Mouse (Mus musculus) CH12.LX (cell line): ENCODE data around the gene Spata13.

Source experiments
- CHD1 ChIP-seq: IDR thresholded peaks from 2 replicates; pipeline ENCODE4 v1.6.1; 2012; ENCODE audit warnings: low read depth, low read length, improper control_type of control experiment, inconsistent platforms
- CTCF ChIP-seq, 2 experiments: IDR thresholded peaks in 1 of 2; conservative IDR thresholded peaks in 1 of 2; 2 replicates each; pipeline ENCODE4 v1.5.1; 2011 to 2012; ENCODE audit warnings: low read depth in 2 of 2, low read length in 2 of 2, improper control_type of control experiment in 1 of 2, inconsistent platforms in 1 of 2, mild to moderate bottlenecking in 1 of 2, moderate library complexity in 1 of 2
- EP300 ChIP-seq: IDR thresholded peaks from 2 replicates; pipeline ENCODE4 v1.6.1; 2011; ENCODE audit warnings: low read length, improper control_type of control experiment
- GABPA ChIP-seq: IDR thresholded peaks from 2 replicates; pipeline ENCODE4 v1.6.1; 2012; ENCODE audit warnings: low read depth, low read length, improper control_type of control experiment, inconsistent platforms; ENCODE audit not compliant: insufficient replicate concordance
- JUN ChIP-seq: IDR thresholded peaks from 2 replicates; pipeline ENCODE4 v1.6.1; 2011; ENCODE audit warnings: low read depth, mild to moderate bottlenecking, low read length, improper control_type of control experiment, moderate library complexity; ENCODE audit not compliant: insufficient read depth
- KAT2A ChIP-seq: IDR thresholded peaks from 2 replicates; pipeline ENCODE4 v1.6.1; 2012; ENCODE audit warnings: low read length, improper control_type of control experiment, inconsistent platforms; ENCODE audit not compliant: insufficient replicate concordance
- MAX ChIP-seq: IDR thresholded peaks from 2 replicates; pipeline ENCODE4 v1.6.1; 2011; ENCODE audit warnings: low read length, improper control_type of control experiment
- MXI1 ChIP-seq: IDR thresholded peaks from 2 replicates; pipeline ENCODE4 v1.6.1; 2011; ENCODE audit warnings: mild to moderate bottlenecking, low read depth, low read length, improper control_type of control experiment
- NELFE ChIP-seq: IDR thresholded peaks from 2 replicates; pipeline ENCODE4 v1.6.1; 2011; ENCODE audit warnings: low read depth, low read length, improper control_type of control experiment
- POLR2A ChIP-seq: IDR thresholded peaks from 2 replicates; pipeline ENCODE4 v1.6.1; 2011; ENCODE audit warnings: low read depth, mild to moderate bottlenecking, improper control_type of control experiment, low read length
- RAD21 ChIP-seq: IDR thresholded peaks from 2 replicates; pipeline ENCODE4 v1.6.1; 2011; ENCODE audit warnings: low read depth, mild to moderate bottlenecking, low read length, improper control_type of control experiment, moderate library complexity
- UBTF ChIP-seq: IDR thresholded peaks from 2 replicates; pipeline ENCODE4 v1.6.1; 2012; ENCODE audit warnings: low read depth, mild to moderate bottlenecking, inconsistent platforms, low read length, improper control_type of control experiment, moderate library complexity
- USF1 ChIP-seq: IDR thresholded peaks from 2 replicates; pipeline ENCODE4 v1.6.1; 2014; ENCODE audit warnings: low read depth, mild to moderate bottlenecking, inconsistent platforms, low read length, improper control_type of control experiment
- ZMIZ1 ChIP-seq: IDR thresholded peaks from 2 replicates; pipeline ENCODE4 v1.6.1; 2012; ENCODE audit warnings: low read depth, mild to moderate bottlenecking, inconsistent platforms, low read length, improper control_type of control experiment

DNA sequence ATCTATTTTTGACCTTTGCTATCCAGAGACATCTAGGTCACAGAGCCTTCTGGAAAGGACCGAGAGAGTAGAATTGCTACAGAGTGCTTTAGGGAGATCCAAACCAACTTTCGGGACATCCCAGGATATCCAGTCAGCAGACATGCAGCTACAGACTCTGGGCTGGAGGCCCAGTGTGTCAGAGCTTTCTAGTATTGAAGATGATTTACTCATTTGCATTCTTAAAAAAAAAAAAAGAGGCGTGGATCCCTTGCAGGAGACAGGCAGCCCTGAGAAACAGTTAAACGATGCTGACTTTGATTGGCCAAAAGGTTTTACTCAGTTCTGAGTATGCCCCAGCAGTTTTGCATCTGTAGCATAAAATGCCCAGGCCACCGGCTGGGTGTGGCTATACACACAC is 59.9 kb downstream of the Spata13 start:
- TF ChIP-seq CHD1 (no peak), CTCF (conservative IDR thresholded peaks at IDR 0.05 in 1 of 2, IDR thresholded peaks at IDR 0.05 in 1 of 2; ENCODE audit: low read depth in 2 of 2, low read length in 2 of 2) (no peak), POLR2A (no peak), KAT2A (no peak), MXI1 (no peak), RAD21 (no peak), USF1 (no peak), ZMIZ1 (no peak), EP300 (no peak), NELFE (no peak), GABPA (no peak), JUN (no peak), UBTF (no peak), MAX (no peak)
